Mouse (Mus musculus): ENCODE measurements around the gene Prodh2. TPM values are rescaled to one million over a fixed set of nuclear protein-coding genes. Genes with fewer than 3 reads are reported as not detected.

The Prodh2 gene
- not detected in 2 replicates for total RNA-seq (2014; rRNA removed)
- polyA plus RNA-seq (2015; fragmentation: Nextera tagmentation; extraction: Ambion mirVana), result not detected in 2 replicates

- no peak for TF ChIP-seq CTCF (IDR thresholded peaks at IDR 0.05; ENCODE audit: low read depth)
- no peak within 1 kb of the TSS for H3K4me2 ChIP-seq (ENCODE audit: low read depth)
- H3K27ac ChIP-seq (ENCODE audit: low read depth, low read length), result no peak within 1 kb of the TSS
- H3K4me3 ChIP-seq (ENCODE audit: low read depth, low read length), result no peak within 1 kb of the TSS
- H3K36me3 ChIP-seq (ENCODE audit: insufficient read depth), result no peaks in the 10 kb centered on the region
- H3K9ac ChIP-seq, result no peak within 1 kb of the TSS
- WGBS, result 68% methylated on average over 11 of the region's 11 CpGs
- ATAC-seq (no peak), DNase-seq (no peak)
- H3K27me3 ChIP-seq (ENCODE audit: insufficient read depth, low read length), result no peaks in the 10 kb centered on the region
- H3K4me1 ChIP-seq (ENCODE audit: insufficient read depth), result no peaks in the 10 kb centered on the region; the same call in 1 of the 2 replicates
- H3K9me3 ChIP-seq (ENCODE audit: low read length), result no peaks in the 10 kb centered on the region
These were observed at the start of gene Prodh2 for GRCm38 (mm10) chr7:30493401-30493931. Prodh2 (plus strand) TSS chr7:30493622.

GRCm38 (mm10) chr7:30443696-30444095 is 49.7 kb upstream of the Prodh2 start:
- Histone ChIP-seq H3K4me2 (ENCODE audit: low read depth) (peak overlapping the region; percentile 92), H3K4me3 (ENCODE audit: low read depth, low read length) (peak overlapping the region; percentile 88), H3K36me3 (ENCODE audit: insufficient read depth) (peaks cover 42% of the 10 kb centered on the region), H3K9ac (peak overlapping the region; percentile 98; the same call in 1 of the 2 replicates), H3K4me1 (ENCODE audit: insufficient read depth) (no peaks in the 10 kb centered on the region), H3K27ac (ENCODE audit: low read depth, low read length) (no peak overlapping the region), H3K27me3 (ENCODE audit: insufficient read depth, low read length) (no peaks in the 10 kb centered on the region), H3K9me3 (ENCODE audit: low read length) (no peaks in the 10 kb centered on the region)
- DNase-seq (peak; percentile 59), ATAC-seq (no peak)
- TF ChIP-seq CTCF (IDR thresholded peaks at IDR 0.05; ENCODE audit: low read depth), result no peak
- whole genome bisulfite sequencing, result 17% methylated on average over 9 of the region's 9 CpGs

- no peaks in the 10 kb centered on the region for H3K9me3 ChIP-seq (ENCODE audit: low read length)
- H3K36me3 ChIP-seq (ENCODE audit: insufficient read depth), result peaks cover 35% of the 10 kb centered on the region
- H3K9ac ChIP-seq, result peak overlapping the region; percentile 98
- WGBS, result under 1% methylated on average over 37 of the region's 38 CpGs
- no peaks in the 10 kb centered on the region for H3K27me3 ChIP-seq (ENCODE audit: insufficient read depth, low read length)
- peak; percentile 78 for ATAC-seq
- no peak for TF ChIP-seq CTCF (IDR thresholded peaks at IDR 0.05; ENCODE audit: low read depth)
- peak overlapping the region; percentile 88 for H3K4me3 ChIP-seq (ENCODE audit: low read depth, low read length)
- H3K4me1 ChIP-seq (ENCODE audit: insufficient read depth), result no peaks in the 10 kb centered on the region
- H3K27ac ChIP-seq (ENCODE audit: low read depth, low read length), result peak overlapping the region; percentile 96
- DNase-seq, result peak; percentile 94
- peak overlapping the region; percentile 92 for H3K4me2 ChIP-seq (ENCODE audit: low read depth)
These were observed 49.1 kb upstream of the Prodh2 start for GRCm38 (mm10) chr7:30444154-30444970.

DNA sequence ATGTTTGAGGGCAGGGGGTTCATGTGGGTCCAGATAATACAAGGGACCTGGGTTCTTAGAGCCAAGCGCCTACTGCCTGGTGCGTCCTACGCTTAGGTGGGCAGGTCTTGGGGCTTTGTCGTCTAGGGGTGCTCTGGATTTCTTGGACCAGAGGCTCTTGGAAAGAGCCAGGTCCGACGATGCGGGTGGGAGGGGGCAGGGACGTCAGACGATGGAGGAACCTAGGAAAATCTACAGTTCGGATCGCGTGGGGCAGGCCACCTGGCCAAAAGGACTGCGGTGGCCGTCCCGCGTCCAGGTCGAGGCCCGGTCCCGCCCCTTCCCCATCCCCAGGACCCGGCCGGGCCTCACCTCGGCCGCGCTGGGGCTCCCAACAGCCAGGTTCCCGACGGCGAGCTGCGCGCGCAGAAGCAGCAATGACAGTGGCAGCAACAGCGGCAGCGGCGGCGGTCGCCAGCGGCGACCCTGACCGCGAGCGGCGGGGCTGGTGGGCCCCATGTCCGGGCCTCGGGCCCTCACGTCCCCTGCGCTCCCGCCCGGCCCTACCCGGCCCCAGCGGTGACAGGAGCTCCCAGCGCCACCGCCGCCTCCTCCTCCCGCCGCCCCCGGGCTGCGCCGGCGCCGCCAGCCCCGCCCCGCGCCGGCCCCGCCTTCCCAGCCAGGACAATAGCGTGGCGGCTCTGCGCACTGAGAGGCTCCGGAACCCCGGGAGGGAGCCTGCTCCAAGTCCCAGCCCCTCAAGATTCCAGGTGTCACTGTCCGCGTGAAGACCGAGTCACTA is 48.3 kb upstream of the Prodh2 start, which contains the start of gene Aplp1:
TSS of gene Aplp1 (minus strand) at position 565 of the 781 bp plus-strand sequence.
- peak; percentile 81 for ATAC-seq
- WGBS, result 2% methylated on average over 72 of the region's 72 CpGs
- Histone ChIP-seq H3K9ac (peak within 1 kb of the TSS; percentile 98), H3K4me3 (ENCODE audit: low read depth, low read length) (peak within 1 kb of the TSS; percentile 88), H3K27ac (ENCODE audit: low read depth, low read length) (peak within 1 kb of the TSS; percentile 96), H3K4me2 (ENCODE audit: low read depth) (peak within 1 kb of the TSS; percentile 92), H3K4me1 (ENCODE audit: insufficient read depth) (no peaks in the 10 kb centered on the region), H3K27me3 (ENCODE audit: insufficient read depth, low read length) (no peaks in the 10 kb centered on the region), H3K36me3 (ENCODE audit: insufficient read depth) (peaks cover 27% of the 10 kb centered on the region), H3K9me3 (ENCODE audit: low read length) (no peaks in the 10 kb centered on the region)
- no peak for TF ChIP-seq CTCF (IDR thresholded peaks at IDR 0.05; ENCODE audit: low read depth)
- DNase-seq, result peak; percentile 88

GRCm38 (mm10) chr7:30450241-30450640 is 43.2 kb upstream of the Prodh2 start:
- H3K9me3 ChIP-seq (ENCODE audit: low read length), result no peaks in the 10 kb centered on the region
- H3K4me3 ChIP-seq (ENCODE audit: low read depth, low read length), result no peak overlapping the region
- no peak overlapping the region for H3K27ac ChIP-seq (ENCODE audit: low read depth, low read length)
- H3K27me3 ChIP-seq (ENCODE audit: insufficient read depth, low read length), result peaks cover 30% of the 10 kb centered on the region
- no peak overlapping the region for H3K4me2 ChIP-seq (ENCODE audit: low read depth)
- no peaks in the 10 kb centered on the region for H3K36me3 ChIP-seq (ENCODE audit: insufficient read depth)
- no peaks in the 10 kb centered on the region for H3K4me1 ChIP-seq (ENCODE audit: insufficient read depth)
- no peak overlapping the region for H3K9ac ChIP-seq
- 60% methylated on average over 7 of the region's 7 CpGs for WGBS
- no peak for TF ChIP-seq CTCF (IDR thresholded peaks at IDR 0.05; ENCODE audit: low read depth)
- ATAC-seq, result no peak
- DNase-seq, result no peak

GRCm38 (mm10) chr7:30453327-30453726 is 40.1 kb upstream of the Prodh2 start:
- no peak for DNase-seq
- 0 out of 2 replicates have a peak, but pooled peaks cover 4% of the 10 kb centered on the region for H3K9me3 ChIP-seq (ENCODE audit: low read length)
- H3K4me3 ChIP-seq (ENCODE audit: low read depth, low read length), result 0 out of 2 replicates have a peak overlapping the region, but pooled peaks have one; percentile 2
- WGBS, result 11% methylated on average over 25 of the region's 25 CpGs
- peaks cover 4% of the 10 kb centered on the region; the same call in 1 of the 2 replicates for H3K4me1 ChIP-seq (ENCODE audit: insufficient read depth)
- peaks cover 52% of the 10 kb centered on the region for H3K27me3 ChIP-seq (ENCODE audit: insufficient read depth, low read length)
- no peak for ATAC-seq
- H3K27ac ChIP-seq (ENCODE audit: low read depth, low read length), result no peak overlapping the region
- no peak for TF ChIP-seq CTCF (IDR thresholded peaks at IDR 0.05; ENCODE audit: low read depth)
- 0 out of 2 replicates have a peak overlapping the region, but pooled peaks have one; percentile 8 for H3K4me2 ChIP-seq (ENCODE audit: low read depth)
- no peak overlapping the region for H3K9ac ChIP-seq
- H3K36me3 ChIP-seq (ENCODE audit: insufficient read depth), result no peaks in the 10 kb centered on the region
